Mouse (Mus musculus) 3134 (cell line): ENCODE measurements at regions not wholly inside any gene's neighbourhood (a gene's known extent, or its start where the extent isn't known, plus 50 kb on each side); places are given as distances from the start of the nearest gene placed in this dataset.

Experiments
- DNase-seq: peaks from one replicate; pipeline ENCODE4 v3.0.0-alpha.2; 2011; ENCODE audit warnings: low spot score; ENCODE audit not compliant: insufficient read length; ENCODE audit errors: extremely low read depth

DNA sequence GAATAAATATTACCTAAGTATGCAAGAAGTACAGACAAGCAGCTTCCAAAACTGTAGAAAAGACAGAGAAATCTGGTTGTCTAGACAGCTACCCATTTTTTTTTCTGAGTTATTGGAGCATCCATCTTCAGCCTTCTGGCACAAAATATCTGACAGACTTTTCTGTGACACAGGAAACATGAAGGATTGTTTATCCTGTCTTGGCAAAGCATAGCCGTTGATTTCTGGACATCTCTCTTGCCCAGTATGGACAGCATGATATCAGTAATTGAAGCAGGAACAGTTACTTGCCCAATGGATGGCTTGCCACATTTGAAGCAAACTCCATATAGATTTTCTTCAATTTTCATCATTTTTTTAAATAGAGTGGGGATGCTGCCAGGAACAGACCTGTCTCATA, 96.1 kb upstream of the Naaladl2 start:
- DNase-seq: no peak

DNA sequence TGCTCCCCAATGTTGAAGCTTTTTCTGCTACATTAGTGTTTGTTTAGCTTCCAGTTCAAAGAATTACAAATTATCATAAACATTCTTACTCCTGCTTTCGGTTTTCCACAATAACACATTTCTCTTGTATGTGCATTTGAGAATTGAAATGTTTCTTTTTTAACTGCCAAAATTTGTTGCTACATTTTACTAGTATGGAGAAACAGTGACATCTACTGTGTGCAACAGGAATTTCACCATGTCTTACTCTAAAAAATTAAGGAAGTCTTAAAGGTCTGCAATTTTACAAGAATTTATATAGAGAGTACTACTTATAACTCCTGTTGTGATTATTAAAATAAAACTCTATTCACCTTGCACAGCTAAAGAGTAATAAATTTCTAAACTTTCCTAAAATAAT, 76.5 kb upstream of the Naaladl2 start:
- peak; percentile 9 for DNase-seq

DNA sequence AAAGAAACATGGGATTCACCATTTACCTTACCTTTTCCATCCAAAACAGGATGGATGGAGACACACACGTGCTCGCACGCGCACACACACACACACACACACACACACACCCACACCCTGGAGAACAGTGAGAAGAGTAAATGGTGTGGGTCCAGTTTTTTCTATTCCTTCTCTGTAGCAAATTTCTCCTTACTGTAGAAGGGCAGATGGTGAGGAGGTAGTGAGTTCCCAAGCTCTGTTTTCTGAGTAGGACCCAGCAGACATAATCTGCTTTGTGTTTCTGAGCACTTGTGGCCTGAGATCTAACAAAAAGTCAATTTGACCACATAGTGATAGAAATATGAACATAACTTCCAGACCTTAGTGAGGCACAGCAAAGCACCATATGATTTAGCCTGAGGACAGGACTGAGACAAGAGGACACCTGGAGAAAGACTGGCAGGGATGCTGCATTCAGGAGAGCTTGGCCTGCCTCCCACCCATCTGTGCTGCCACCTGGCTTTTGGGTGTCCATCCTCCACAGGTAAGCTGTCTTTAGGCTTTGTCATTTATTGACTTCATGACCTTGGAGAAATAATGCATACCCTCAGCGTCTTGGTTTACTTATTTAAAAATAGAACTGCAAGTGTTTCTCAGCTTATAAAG, 64.1 kb upstream of the Naaladl2 start:
- DNase-seq: no peak
